1 mouse cellular context compared by ENCODE assay signal in the genomic region with DNA sequence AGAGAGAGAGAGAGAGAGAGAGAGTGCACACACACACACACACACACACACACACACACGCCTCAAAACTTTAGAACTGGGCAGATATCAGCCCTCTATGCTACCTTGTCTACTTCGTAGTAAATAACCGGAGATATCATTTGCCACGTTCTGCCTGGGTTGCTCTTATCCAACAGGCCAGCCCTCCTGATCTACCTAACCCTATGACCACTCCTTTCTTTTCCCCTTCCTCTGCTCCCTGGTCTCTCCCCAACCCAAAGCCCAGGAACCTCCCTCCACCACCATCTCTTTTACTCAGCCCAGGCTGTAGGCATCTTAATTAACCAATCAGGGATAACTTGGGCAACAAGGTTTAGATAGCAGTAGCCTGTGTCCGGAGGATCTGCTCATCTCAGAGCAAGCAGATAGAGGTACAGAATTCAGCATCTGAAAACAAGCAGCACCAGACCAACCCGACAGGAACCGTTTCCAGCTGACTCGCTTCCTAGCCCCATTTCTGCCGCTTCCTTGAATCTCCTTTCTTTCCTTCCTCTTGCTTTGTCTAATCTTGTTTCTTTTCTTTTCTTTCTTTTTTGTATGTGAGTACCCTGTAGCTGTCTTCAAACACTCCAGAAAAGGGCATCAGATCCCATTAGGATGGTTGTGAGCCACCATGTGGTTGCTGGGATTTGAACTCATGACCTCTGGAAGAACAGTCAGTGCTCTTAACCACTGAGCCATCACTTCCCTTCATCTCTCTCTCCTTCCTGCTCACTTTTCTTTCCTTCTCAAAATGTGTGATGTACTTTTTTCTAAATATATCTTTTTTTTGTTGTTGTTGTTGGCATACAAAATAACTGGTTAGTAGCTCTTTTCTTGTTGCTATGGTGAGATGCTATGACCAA.
A peak's percentile ranks its signal among the peaks of the same experiment; 100 is the strongest.
TF ChIP-seq lines count a peak whose summit lies in the region.

No protein-coding gene starts in this region.

TF ChIP-seq in MEL, 35 proteins besides CTCF, POLR2A, EP300 and RAD21:
- no peak for TF ChIP-seq SMC3 (IDR thresholded peaks at IDR 0.05; ENCODE audit: low read depth, low read length)
- TF ChIP-seq TAL1 (IDR thresholded peaks at IDR 0.05; ENCODE audit: low read length): peak; percentile 51
- 0 out of 2 replicates have a peak, but pooled peaks have one; percentile 2 for TF ChIP-seq USF1 (IDR thresholded peaks at IDR 0.05; ENCODE audit: low read depth, low read length)
- TF ChIP-seq TBP (IDR thresholded peaks at IDR 0.05; ENCODE audit: low read depth, low read length): peak; percentile 97
- no peak for TF ChIP-seq ZKSCAN1 (IDR thresholded peaks at IDR 0.05; ENCODE audit: low read depth, low read length)
- 0 out of 2 replicates have a peak, but pooled peaks have one; percentile 33 for TF ChIP-seq JUND (IDR thresholded peaks at IDR 0.05; ENCODE audit: low read depth, low read length)
- TF ChIP-seq MYC (IDR thresholded peaks at IDR 0.05; ENCODE audit: low read depth, low read length): no peak
- peak; percentile 34; the same call in 1 of the 2 replicates for TF ChIP-seq TCF12 (IDR thresholded peaks at IDR 0.05; ENCODE audit: low read depth, low read length)
- peak; percentile 31; the same call in 1 of the 2 replicates for TF ChIP-seq ETS1 (IDR thresholded peaks at IDR 0.05; ENCODE audit: low read depth, low read length)
- 0 out of 2 replicates have a peak, but pooled peaks have one; percentile 10 for TF ChIP-seq ZC3H11A (IDR thresholded peaks at IDR 0.05; ENCODE audit: low read depth, low read length)
- TF ChIP-seq ZMIZ1 (IDR thresholded peaks at IDR 0.05; ENCODE audit: low read depth, low read length): no peak
- peak; percentile 36; the same call in 1 of the 2 replicates for TF ChIP-seq GATA1 (IDR thresholded peaks at IDR 0.05; ENCODE audit: low read depth, low read length)
- TF ChIP-seq CHD1 (IDR thresholded peaks at IDR 0.05; ENCODE audit: low read depth, low read length): no peak
